Mouse (Mus musculus): ENCODE measurements around the gene Cnot1. TPM values are rescaled to one million over a fixed set of nuclear protein-coding genes. Genes with fewer than 3 reads are reported as not detected.

Gene Cnot1
- polyA plus RNA-seq, 1 experiment, result 63.2 TPM

- Histone ChIP-seq H3K27ac (ENCODE audit: insufficient read depth, low read depth, low read length) (no peak overlapping the region), H3K4me3 (ENCODE audit: low read depth, low read length) (no peak overlapping the region), H3K4me1 (ENCODE audit: control insufficient read depth, insufficient read depth, insufficient read length, low read length) (no peaks in the 10 kb centered on the region), H3K27me3 (ENCODE audit: control insufficient read depth, insufficient read depth, low read length) (no peaks in the 10 kb centered on the region), H3K36me3 (ENCODE audit: control insufficient read depth, insufficient read depth, low read length) (peaks cover 69% of the 10 kb centered on the region)
- TF ChIP-seq CTCF (IDR thresholded peaks at IDR 0.05; ENCODE audit: extremely low read depth, insufficient read length, insufficient replicate concordance, low read depth, low read length), result no peak
- TF ChIP-seq POLR2A (IDR thresholded peaks at IDR 0.05; ENCODE audit: low read depth, low read length), result no peak
- 86% methylated on average over 4 of the region's 4 CpGs for WGBS
These were observed 59.2 kb downstream of the Cnot1 start for GRCm38 (mm10) chr8:95748028-95748427.

GRCm38 (mm10) chr8:95741732-95742131, 65.5 kb downstream of the Cnot1 start:
- Histone ChIP-seq H3K4me1 (ENCODE audit: control insufficient read depth, insufficient read depth, insufficient read length, low read length) (no peaks in the 10 kb centered on the region), H3K27ac (ENCODE audit: insufficient read depth, low read depth, low read length) (no peak overlapping the region), H3K27me3 (ENCODE audit: control insufficient read depth, insufficient read depth, low read length) (no peaks in the 10 kb centered on the region), H3K36me3 (ENCODE audit: control insufficient read depth, insufficient read depth, low read length) (peaks cover 76% of the 10 kb centered on the region), H3K4me3 (ENCODE audit: low read depth, low read length) (no peak overlapping the region)
- 69% methylated on average over 7 of the region's 7 CpGs for WGBS
- no peak for TF ChIP-seq POLR2A (IDR thresholded peaks at IDR 0.05; ENCODE audit: low read depth, low read length)
- no peak for TF ChIP-seq CTCF (IDR thresholded peaks at IDR 0.05; ENCODE audit: extremely low read depth, insufficient read length, insufficient replicate concordance, low read depth, low read length)

- H3K4me3 ChIP-seq (ENCODE audit: low read depth, low read length), result no peak overlapping the region
- no peaks in the 10 kb centered on the region for H3K27me3 ChIP-seq (ENCODE audit: control insufficient read depth, insufficient read depth, low read length)
- no peak overlapping the region for H3K27ac ChIP-seq (ENCODE audit: insufficient read depth, low read depth, low read length)
- no peaks in the 10 kb centered on the region for H3K4me1 ChIP-seq (ENCODE audit: control insufficient read depth, insufficient read depth, insufficient read length, low read length)
- TF ChIP-seq POLR2A (IDR thresholded peaks at IDR 0.05; ENCODE audit: low read depth, low read length), result no peak
- no peak for TF ChIP-seq CTCF (IDR thresholded peaks at IDR 0.05; ENCODE audit: extremely low read depth, insufficient read length, insufficient replicate concordance, low read depth, low read length)
- H3K36me3 ChIP-seq (ENCODE audit: control insufficient read depth, insufficient read depth, low read length), result peaks cover 75% of the 10 kb centered on the region
- WGBS, result 68% methylated on average over 7 of the region's 7 CpGs
These were observed 68.7 kb downstream of the Cnot1 start for GRCm38 (mm10) chr8:95738596-95738995.

- TF ChIP-seq POLR2A (IDR thresholded peaks at IDR 0.05; ENCODE audit: low read depth, low read length) (no peak), CTCF (IDR thresholded peaks at IDR 0.05; ENCODE audit: extremely low read depth, insufficient read length, insufficient replicate concordance, low read depth, low read length) (no peak)
- Histone ChIP-seq H3K36me3 (ENCODE audit: control insufficient read depth, insufficient read depth, low read length) (peaks cover 78% of the 10 kb centered on the region), H3K27me3 (ENCODE audit: control insufficient read depth, insufficient read depth, low read length) (no peaks in the 10 kb centered on the region), H3K4me3 (ENCODE audit: low read depth, low read length) (no peak overlapping the region), H3K27ac (ENCODE audit: insufficient read depth, low read depth, low read length) (no peak overlapping the region), H3K4me1 (ENCODE audit: control insufficient read depth, insufficient read depth, insufficient read length, low read length) (no peaks in the 10 kb centered on the region)
- WGBS, result 60% methylated on average over 4 of the region's 4 CpGs
These were observed 79.6 kb downstream of the Cnot1 start for GRCm38 (mm10) chr8:95727625-95728024.

- Histone ChIP-seq H3K36me3 (ENCODE audit: control insufficient read depth, insufficient read depth, low read length) (peaks cover 27% of the 10 kb centered on the region), H3K27me3 (ENCODE audit: control insufficient read depth, insufficient read depth, low read length) (no peaks in the 10 kb centered on the region), H3K27ac (ENCODE audit: insufficient read depth, low read depth, low read length) (no peak overlapping the region), H3K4me3 (ENCODE audit: low read depth, low read length) (peak overlapping the region; percentile 92), H3K4me1 (ENCODE audit: control insufficient read depth, insufficient read depth, insufficient read length, low read length) (peaks cover 15% of the 10 kb centered on the region)
- no peak for TF ChIP-seq CTCF (IDR thresholded peaks at IDR 0.05; ENCODE audit: extremely low read depth, insufficient read length, insufficient replicate concordance, low read depth, low read length)
- 12% methylated on average over 21 of the region's 21 CpGs for WGBS
These were observed 90.5 kb downstream of the Cnot1 start for GRCm38 (mm10) chr8:95716546-95717335.

- H3K27ac ChIP-seq (ENCODE audit: insufficient read depth, low read depth, low read length), result peak within 1 kb of the TSS; percentile 19
- WGBS, result under 1% methylated on average over 78 of the region's 79 CpGs
These were observed 91.4 kb downstream of the Cnot1 start, which contains the start of gene Setd6 for GRCm38 (mm10) chr8:95715676-95716531. TSS of gene Setd6 (plus strand) at chr8:95715881.

More at GRCm38 (mm10) chr8:95715676-95716531, 91.4 kb downstream of the Cnot1 start, which contains the start of gene Setd6:
- Histone ChIP-seq H3K27me3 (ENCODE audit: control insufficient read depth, insufficient read depth, low read length) (no peaks in the 10 kb centered on the region), H3K4me1 (ENCODE audit: control insufficient read depth, insufficient read depth, insufficient read length, low read length) (peaks cover 15% of the 10 kb centered on the region), H3K4me3 (ENCODE audit: low read depth, low read length) (peak within 1 kb of the TSS; percentile 92), H3K36me3 (ENCODE audit: control insufficient read depth, insufficient read depth, low read length) (peaks cover 21% of the 10 kb centered on the region)
- TF ChIP-seq CTCF (IDR thresholded peaks at IDR 0.05; ENCODE audit: extremely low read depth, insufficient read length, insufficient replicate concordance, low read depth, low read length), result no peak
- no peak for TF ChIP-seq POLR2A (IDR thresholded peaks at IDR 0.05; ENCODE audit: low read depth, low read length)
